Mouse (Mus musculus): ENCODE data around the gene Zfp985.
"Not testable (repeated sequence)": the region's sequence is repeated elsewhere in the genome, so short reads cannot be mapped to it uniquely, and the experiment has no call there.

Gene Zfp985

DNA sequence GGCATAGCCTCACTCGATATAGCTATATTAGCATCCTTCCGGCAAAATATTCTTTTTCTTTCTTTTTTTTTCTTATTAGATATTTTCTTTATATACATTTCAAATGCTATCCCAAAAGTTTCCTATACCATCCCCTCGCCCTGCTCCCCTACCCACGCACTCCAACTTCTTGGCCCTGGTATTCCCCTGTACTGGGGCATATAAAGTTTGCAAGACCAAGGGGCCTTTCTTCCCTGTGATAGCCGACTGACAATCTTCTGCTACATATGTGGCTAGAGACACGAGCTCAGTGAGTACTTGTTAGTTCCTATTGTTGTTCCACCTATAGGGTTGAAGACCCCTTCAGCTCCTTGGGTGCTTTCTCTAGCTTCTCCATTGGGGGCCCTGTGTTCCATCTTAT lies 53.4 kb downstream of the Zfp985 start:
- not testable (repeated sequence) for DNase-seq

DNA sequence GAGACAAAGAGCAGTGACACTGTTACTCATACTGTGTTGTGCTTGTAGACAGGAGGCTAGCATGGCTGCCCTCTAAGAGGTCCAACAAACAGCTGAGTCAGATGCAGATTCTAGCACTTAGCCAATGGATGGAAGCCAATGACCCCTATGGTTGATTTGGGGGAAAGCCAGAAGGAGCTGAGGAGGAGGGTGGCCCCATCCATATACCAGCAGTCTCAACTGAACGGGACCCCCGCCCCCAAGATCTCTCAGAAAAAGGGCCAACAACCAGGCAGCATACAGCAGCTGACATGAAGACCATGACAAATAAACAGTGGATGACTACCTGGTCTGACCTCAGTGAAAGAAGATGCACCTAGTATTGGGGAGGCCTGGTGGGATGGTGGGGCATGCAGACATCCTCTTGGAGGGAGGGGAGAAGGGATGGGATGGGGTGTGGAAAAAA lies 80.8 kb downstream of the Zfp985 start:
- not testable (repeated sequence) for DNase-seq
